Mouse (Mus musculus) fat pad, adult 2 months (tissue): ENCODE data around the gene Gm20388.

Experiments
- DNase-seq: peaks from one replicate; pipeline ENCODE4 v3.0.0-alpha.2; 2011; ENCODE audit warnings: low read depth, low spot score; ENCODE audit errors: extremely low read depth

The Gm20388 gene

GRCm38 (mm10) chr8:119910547-119911257 lies at the start of gene Gm20388:
Gene Gm20388 (plus strand): TSS chr8:119910841.
- no peak for DNase-seq

GRCm38 (mm10) chr8:119861706-119862389 lies 48.8 kb upstream of the Gm20388 start, which contains the start of gene Klhl36:
Gene Klhl36 (plus strand): TSS chr8:119862266.
- DNase-seq: peak; percentile 40

- no peak for DNase-seq
Observed at GRCm38 (mm10) chr8:119862390-119862734, 48.3 kb upstream of the Gm20388 start.

- DNase-seq: no peak
Observed at GRCm38 (mm10) chr8:119862749-119863148, 47.9 kb upstream of the Gm20388 start.

- DNase-seq: no peak
Observed at GRCm38 (mm10) chr8:119869616-119870015, 41.0 kb upstream of the Gm20388 start.

GRCm38 (mm10) chr8:119873181-119873580 lies 37.5 kb upstream of the Gm20388 start:
- DNase-seq: no peak

GRCm38 (mm10) chr8:119881301-119881700 lies 29.3 kb upstream of the Gm20388 start:
- no peak for DNase-seq

- no peak for DNase-seq
Observed at GRCm38 (mm10) chr8:119881917-119882316, 28.7 kb upstream of the Gm20388 start.

GRCm38 (mm10) chr8:119883281-119883680 lies 27.4 kb upstream of the Gm20388 start:
- no peak for DNase-seq

GRCm38 (mm10) chr8:119885612-119886011 lies 25.0 kb upstream of the Gm20388 start:
- no peak for DNase-seq

GRCm38 (mm10) chr8:119887130-119887529 lies 23.5 kb upstream of the Gm20388 start:
- no peak for DNase-seq

GRCm38 (mm10) chr8:119888012-119888411 lies 22.6 kb upstream of the Gm20388 start:
- no peak for DNase-seq

- DNase-seq: no peak
Observed at GRCm38 (mm10) chr8:119897069-119897468, 13.6 kb upstream of the Gm20388 start.

GRCm38 (mm10) chr8:119897933-119898332 lies 12.7 kb upstream of the Gm20388 start:
- DNase-seq: no peak

GRCm38 (mm10) chr8:119901349-119901748 lies 9.3 kb upstream of the Gm20388 start:
- DNase-seq: no peak

GRCm38 (mm10) chr8:119901952-119902351 lies 8.7 kb upstream of the Gm20388 start:
- no peak for DNase-seq

GRCm38 (mm10) chr8:119904323-119904911 lies 6.2 kb upstream of the Gm20388 start:
- DNase-seq: no peak

GRCm38 (mm10) chr8:119909944-119910546 lies 596 bp upstream of the Gm20388 start, which contains the start of gene Usp10:
Gene Usp10 (plus strand): TSS chr8:119910360.
- DNase-seq: no peak

GRCm38 (mm10) chr8:119911258-119911962 lies 769 bp downstream of the Gm20388 start:
- DNase-seq: no peak

GRCm38 (mm10) chr8:119912643-119913042 lies 2.0 kb downstream of the Gm20388 start:
- DNase-seq: no peak

GRCm38 (mm10) chr8:119913181-119913580 lies 2.5 kb downstream of the Gm20388 start:
- DNase-seq: peak; percentile 42
